19 mouse cellular contexts compared by ENCODE assay signal in genomic region chr13:35656853-35657252, GRCm38 (mm10).
"Had no signal": no experiment of that assay in that cellular context is flagged by ENCODE, and none has a peak within 500 bp of the region (broad histone marks: within the 10 kb centered on the region; RNA-seq: fewer than 3 reads in every experiment).

No protein-coding gene starts in this region.

- H3K9ac ChIP-seq: lung, embryonic 14.5 days; midbrain, embryonic 12.5 days; neural tube, embryonic 13.5 days; neural tube, embryonic 15.5 days had no signal

- H3K27ac ChIP-seq: midbrain, embryonic 12.5 days; neural tube, embryonic 13.5 days; neural tube, embryonic 15.5 days had no signal

- H3K4me3 ChIP-seq: megakaryocyte, embryonic 14.5 days; midbrain, embryonic 12.5 days; myocyte; neural tube, embryonic 13.5 days; neural tube, embryonic 15.5 days had no signal

- DNase-seq: lung, adult 18-20 months; lung, embryonic 14.5 days; lung, postnatal 10 days; lung, postnatal 4 days; midbrain, embryonic 14.5 days; retina, postnatal 1 day; right cerebral cortex, adult 18-20 months; right cerebral cortex, postnatal 25 days; right cerebral cortex, postnatal 4 days; spleen, adult 18-20 months; thymus, adult 18-20 months; thymus, postnatal 14 days; thymus, postnatal 36 days had no signal

- ATAC-seq: midbrain, embryonic 16.5 days had no signal

- H3K36me3 ChIP-seq: midbrain, embryonic 12.5 days; neural tube, embryonic 13.5 days; neural tube, embryonic 15.5 days had no signal

- H3K27me3 ChIP-seq: midbrain, embryonic 12.5 days; neural tube, embryonic 13.5 days; neural tube, embryonic 15.5 days had no signal

- H3K4me1 ChIP-seq: midbrain, embryonic 12.5 days; neural tube, embryonic 13.5 days; neural tube, embryonic 15.5 days had no signal
